Mouse (Mus musculus): Measurements from ENCODE around the gene Gm20390.

Gm20390 gene

GRCm38 (mm10) chr11:93968005-93968847 lies at the start of gene Gm20390, which contains the start of gene Nme1:
Gene Gm20390 (minus strand): TSS chr11:93968293.
Gene Nme1 (minus strand): TSS chr11:93968521.
- in situ Hi-C loops (cut with MboI; ENCODE audit: low pct_unique_long_range_greater_than_20kb in 1 of 2, low sequenced_read_pairs in 2 of 2, unreplicated experiment in 1 of 2): loop anchor here in 1 of 2 experiments (25.0 kb wide), 1 partner anchor 294 kb away; no protein-coding TSS in a partner anchor

- in situ Hi-C loops (cut with MboI; ENCODE audit: low pct_unique_long_range_greater_than_20kb in 1 of 2, low sequenced_read_pairs in 2 of 2, unreplicated experiment in 1 of 2): no loop called here
Measured at GRCm38 (mm10) chr11:94003346-94003745, 35.3 kb upstream of the Gm20390 start.

- in situ Hi-C loops (cut with MboI; ENCODE audit: low pct_unique_long_range_greater_than_20kb in 1 of 2, low sequenced_read_pairs in 2 of 2, unreplicated experiment in 1 of 2): no loop called here
Measured at GRCm38 (mm10) chr11:93999276-93999675, 31.2 kb upstream of the Gm20390 start.

GRCm38 (mm10) chr11:93997141-93997775 lies 29.2 kb upstream of the Gm20390 start:
- in situ Hi-C loops (cut with MboI; ENCODE audit: low pct_unique_long_range_greater_than_20kb in 1 of 2, low sequenced_read_pairs in 2 of 2, unreplicated experiment in 1 of 2): no loop called here

- in situ Hi-C loops (cut with MboI; ENCODE audit: low pct_unique_long_range_greater_than_20kb in 1 of 2, low sequenced_read_pairs in 2 of 2, unreplicated experiment in 1 of 2): no loop called here
Measured at GRCm38 (mm10) chr11:93996306-93997140, 28.4 kb upstream of the Gm20390 start.

GRCm38 (mm10) chr11:93995720-93996305 lies 27.7 kb upstream of the Gm20390 start, which contains the start of gene Spag9:
Gene Spag9 (plus strand): TSS chr11:93996091.
- in situ Hi-C loops (cut with MboI; ENCODE audit: low pct_unique_long_range_greater_than_20kb in 1 of 2, low sequenced_read_pairs in 2 of 2, unreplicated experiment in 1 of 2): no loop called here

GRCm38 (mm10) chr11:93995111-93995719 lies 27.1 kb upstream of the Gm20390 start:
- in situ Hi-C loops (cut with MboI; ENCODE audit: low pct_unique_long_range_greater_than_20kb in 1 of 2, low sequenced_read_pairs in 2 of 2, unreplicated experiment in 1 of 2): no loop called here

- in situ Hi-C loops (cut with MboI; ENCODE audit: low pct_unique_long_range_greater_than_20kb in 1 of 2, low sequenced_read_pairs in 2 of 2, unreplicated experiment in 1 of 2): no loop called here
Measured at GRCm38 (mm10) chr11:93994531-93994930, 26.4 kb upstream of the Gm20390 start.

GRCm38 (mm10) chr11:93988328-93989062 lies 20.4 kb upstream of the Gm20390 start:
- in situ Hi-C loops (cut with MboI; ENCODE audit: low pct_unique_long_range_greater_than_20kb in 1 of 2, low sequenced_read_pairs in 2 of 2, unreplicated experiment in 1 of 2): no loop called here

- in situ Hi-C loops (cut with MboI; ENCODE audit: low pct_unique_long_range_greater_than_20kb in 1 of 2, low sequenced_read_pairs in 2 of 2, unreplicated experiment in 1 of 2): no loop called here
Measured at GRCm38 (mm10) chr11:93987625-93988327, 19.7 kb upstream of the Gm20390 start.

- in situ Hi-C loops (cut with MboI; ENCODE audit: low pct_unique_long_range_greater_than_20kb in 1 of 2, low sequenced_read_pairs in 2 of 2, unreplicated experiment in 1 of 2): no loop called here
Measured at GRCm38 (mm10) chr11:93987026-93987425, 18.9 kb upstream of the Gm20390 start.

- in situ Hi-C loops (cut with MboI; ENCODE audit: low pct_unique_long_range_greater_than_20kb in 1 of 2, low sequenced_read_pairs in 2 of 2, unreplicated experiment in 1 of 2): no loop called here
Measured at GRCm38 (mm10) chr11:93986298-93986697, 18.2 kb upstream of the Gm20390 start.

- in situ Hi-C loops (cut with MboI; ENCODE audit: low pct_unique_long_range_greater_than_20kb in 1 of 2, low sequenced_read_pairs in 2 of 2, unreplicated experiment in 1 of 2): no loop called here
Measured at GRCm38 (mm10) chr11:93985265-93985664, 17.2 kb upstream of the Gm20390 start.

GRCm38 (mm10) chr11:93984619-93985018 lies 16.5 kb upstream of the Gm20390 start:
- in situ Hi-C loops (cut with MboI; ENCODE audit: low pct_unique_long_range_greater_than_20kb in 1 of 2, low sequenced_read_pairs in 2 of 2, unreplicated experiment in 1 of 2): no loop called here

- in situ Hi-C loops (cut with MboI; ENCODE audit: low pct_unique_long_range_greater_than_20kb in 1 of 2, low sequenced_read_pairs in 2 of 2, unreplicated experiment in 1 of 2): no loop called here
Measured at GRCm38 (mm10) chr11:93979502-93980049, 11.5 kb upstream of the Gm20390 start.

- in situ Hi-C loops (cut with MboI; ENCODE audit: low pct_unique_long_range_greater_than_20kb in 1 of 2, low sequenced_read_pairs in 2 of 2, unreplicated experiment in 1 of 2): loop anchor here in 1 of 2 experiments (25.0 kb wide), 1 partner anchor 289 kb away; no protein-coding TSS in a partner anchor
Measured at GRCm38 (mm10) chr11:93972951-93973350, 4.9 kb upstream of the Gm20390 start.

Measured in mouse embryonic stem cell (cell line).